Mouse (Mus musculus): ENCODE data around the gene Dcps.
"Not testable (repeated sequence)": the region's sequence is repeated elsewhere in the genome, so short reads cannot be mapped to it uniquely, and the experiment has no call there.

Dcps gene

DNA sequence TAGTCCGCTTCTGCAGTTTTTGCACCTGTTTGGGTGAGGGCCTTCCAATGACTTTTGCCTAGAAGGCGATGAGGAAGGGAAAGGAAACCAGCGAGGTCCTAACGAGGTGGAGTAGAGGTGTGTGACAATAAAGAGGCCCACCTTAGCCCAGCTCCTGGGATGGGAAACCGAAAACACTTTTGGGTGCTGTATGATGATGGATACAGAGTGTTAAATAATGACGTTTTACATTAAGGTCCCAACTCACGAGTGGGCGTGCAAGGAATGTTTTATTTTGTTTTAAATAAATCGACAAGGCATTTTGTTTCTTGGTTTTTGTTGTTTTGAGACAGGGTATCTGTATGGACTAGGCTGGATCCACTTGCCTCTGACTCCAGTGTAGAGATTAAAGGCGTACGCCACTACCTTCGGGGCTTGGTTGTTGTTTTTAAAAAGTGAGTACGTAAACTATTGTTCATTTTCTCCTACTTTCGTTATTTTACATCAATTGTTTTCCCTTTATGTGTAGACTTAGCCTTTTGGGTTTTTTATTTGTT lies 331 bp upstream of the Dcps start:
- no peak for DNase-seq (ENCODE audit: low read depth, low spot score)

DNA sequence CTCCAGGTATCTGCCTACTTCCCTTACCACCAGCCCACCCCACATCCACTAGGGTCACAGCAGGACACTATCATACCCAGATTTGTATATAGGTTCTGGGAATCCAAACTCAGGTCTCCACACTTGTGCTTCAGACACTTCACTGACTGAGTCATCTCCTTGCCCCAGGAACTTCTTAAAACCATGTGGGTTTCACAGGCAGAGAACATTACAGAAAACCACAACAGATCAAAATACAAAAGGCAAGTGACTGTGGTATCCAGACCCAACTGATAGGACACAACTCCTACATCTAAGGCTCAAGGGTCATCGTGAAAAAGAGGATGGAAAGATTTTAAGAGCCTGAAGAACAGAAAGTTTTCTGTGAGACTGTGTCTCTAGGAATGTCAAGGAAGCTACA lies 2.5 kb downstream of the Dcps start:
- no peak for DNase-seq (ENCODE audit: low read depth, low spot score)

GRCm38 (mm10) chr9:35170071-35170470 lies 5.8 kb downstream of the Dcps start:
- no peak for DNase-seq (ENCODE audit: low read depth, low spot score)

DNA sequence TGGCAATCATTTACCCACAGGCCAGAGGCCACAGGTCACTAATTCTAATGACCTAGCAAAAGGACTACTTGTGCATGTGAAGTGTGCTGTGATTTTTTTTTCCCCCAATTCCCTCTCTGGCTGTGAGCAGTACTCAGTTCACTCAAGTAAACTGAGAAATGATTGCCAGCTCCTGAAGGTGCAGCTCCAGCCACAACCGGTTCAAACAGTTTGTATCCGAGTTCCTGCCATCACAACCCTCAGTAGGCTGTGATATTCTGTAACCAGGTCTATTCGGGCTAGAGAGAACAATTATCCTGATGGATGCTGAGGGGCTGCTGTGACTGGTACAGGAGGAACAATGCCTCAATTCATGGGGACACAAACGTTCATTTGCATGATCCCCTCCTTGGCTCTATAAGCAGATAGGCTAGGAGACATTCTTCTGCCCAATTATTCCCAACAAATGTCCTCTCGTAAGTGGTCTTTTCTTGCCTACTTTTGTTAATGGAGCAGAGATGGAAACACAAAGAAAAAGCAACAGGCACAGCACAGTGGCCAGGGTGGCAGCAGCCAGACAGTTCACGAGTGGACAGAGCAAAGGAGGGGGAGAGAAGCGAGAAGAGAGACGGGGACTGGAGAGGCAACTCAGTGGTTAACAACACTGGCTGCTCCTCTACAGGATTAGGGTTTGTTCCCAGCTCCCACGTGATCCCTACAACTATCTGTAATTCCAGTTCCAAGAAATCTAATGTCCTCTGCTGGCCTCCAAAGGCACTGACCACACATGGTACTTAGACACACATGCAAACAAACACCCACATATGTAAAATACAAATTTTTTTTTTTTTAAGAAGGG lies 8.8 kb downstream of the Dcps start:
- DNase-seq (ENCODE audit: low read depth, low spot score), result no peak

GRCm38 (mm10) chr9:35166144-35166797 lies 9.6 kb downstream of the Dcps start:
- no peak for DNase-seq (ENCODE audit: low read depth, low spot score)

GRCm38 (mm10) chr9:35164142-35164874 lies 11.6 kb downstream of the Dcps start:
- no peak for DNase-seq (ENCODE audit: low read depth, low spot score)

GRCm38 (mm10) chr9:35163011-35163690 lies 12.7 kb downstream of the Dcps start:
- DNase-seq (ENCODE audit: low read depth, low spot score), result no peak

DNA sequence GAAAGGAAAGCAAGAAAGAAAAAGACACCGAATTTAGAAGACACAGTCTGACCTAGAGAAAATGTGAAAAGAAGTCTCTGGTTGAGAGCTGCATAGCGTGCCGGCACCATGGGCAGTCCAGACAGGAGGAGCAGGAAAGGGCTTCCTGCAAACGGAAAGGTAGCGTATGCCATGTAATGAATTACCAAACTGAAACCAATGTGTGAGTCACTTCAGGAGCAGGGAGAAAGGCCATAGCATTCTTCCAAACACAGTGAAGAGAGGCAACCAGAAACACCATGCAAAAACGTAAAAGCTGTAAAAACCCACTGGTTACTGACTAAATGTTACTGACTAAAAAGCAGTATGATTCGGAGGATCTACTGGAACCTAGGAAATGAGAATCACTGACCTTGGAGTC lies 14.1 kb downstream of the Dcps start:
- DNase-seq (ENCODE audit: low read depth, low spot score), result no peak

DNA sequence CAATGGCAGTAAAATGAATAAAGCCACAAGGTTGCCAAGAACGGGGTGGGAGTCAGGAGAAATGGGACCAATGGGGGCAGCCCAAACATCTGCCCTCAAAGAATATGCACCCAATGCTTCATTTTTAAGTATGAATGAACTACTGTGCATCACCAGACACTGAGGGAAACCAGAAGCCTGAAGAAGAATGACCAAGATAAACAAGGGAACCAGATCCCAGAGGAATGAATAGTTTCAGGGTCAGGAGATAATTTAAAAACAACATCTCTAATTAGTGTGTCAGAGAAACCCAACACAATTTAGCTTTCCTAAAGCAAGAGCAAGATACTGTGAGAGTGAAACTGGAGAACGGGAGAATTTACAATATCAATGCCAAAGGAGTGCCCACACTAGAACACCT lies 15.2 kb downstream of the Dcps start:
- no peak for DNase-seq (ENCODE audit: low read depth, low spot score)

GRCm38 (mm10) chr9:35158477-35158876 lies 17.4 kb downstream of the Dcps start:
- no peak for DNase-seq (ENCODE audit: low read depth, low spot score)

DNA sequence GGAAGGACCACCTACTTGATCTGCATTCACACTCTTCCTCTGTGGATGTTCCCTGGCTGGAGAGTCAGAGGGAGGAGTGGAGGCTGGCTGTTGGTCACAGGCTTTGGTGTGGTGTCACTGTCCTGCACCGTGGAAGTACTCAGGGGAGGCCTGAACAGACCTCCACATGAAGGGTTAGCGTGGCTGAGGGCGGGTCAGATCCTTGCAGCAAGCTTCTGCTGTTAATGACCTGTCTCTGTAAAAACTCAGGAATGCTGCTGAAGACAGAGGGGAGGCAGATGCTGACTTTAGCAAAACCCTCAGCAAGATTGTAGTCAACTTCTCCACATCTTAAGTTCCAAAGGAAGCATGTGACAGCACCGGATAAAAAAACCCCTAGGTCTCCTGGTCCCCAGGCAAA lies 19.0 kb downstream of the Dcps start:
- DNase-seq (ENCODE audit: low read depth, low spot score), result no peak

- no peak for DNase-seq (ENCODE audit: low read depth, low spot score)
Measured at GRCm38 (mm10) chr9:35156002-35156710, 19.7 kb downstream of the Dcps start.

DNA sequence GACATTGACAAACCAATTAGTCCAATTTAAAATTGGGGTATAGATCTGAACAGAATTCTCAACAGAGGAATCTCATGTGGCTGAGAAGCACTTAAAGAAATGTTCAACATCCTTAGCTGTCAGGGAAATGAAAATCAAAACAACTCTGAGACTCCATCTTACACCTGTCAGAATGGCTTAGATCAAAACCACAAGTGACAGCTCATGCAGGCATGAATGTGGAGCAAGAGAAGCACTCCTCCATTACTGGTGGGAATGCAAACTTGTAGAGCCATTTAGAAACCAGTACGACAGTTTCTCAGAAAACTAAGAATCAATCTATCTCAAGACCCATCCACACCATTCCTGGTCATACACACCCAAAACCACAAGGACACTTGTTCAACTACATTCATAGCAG lies 22.9 kb downstream of the Dcps start:
- no peak for DNase-seq (ENCODE audit: low read depth, low spot score)

GRCm38 (mm10) chr9:35148822-35149221 lies 27.0 kb downstream of the Dcps start:
- DNase-seq (ENCODE audit: low read depth, low spot score), result not testable (repeated sequence)

DNA sequence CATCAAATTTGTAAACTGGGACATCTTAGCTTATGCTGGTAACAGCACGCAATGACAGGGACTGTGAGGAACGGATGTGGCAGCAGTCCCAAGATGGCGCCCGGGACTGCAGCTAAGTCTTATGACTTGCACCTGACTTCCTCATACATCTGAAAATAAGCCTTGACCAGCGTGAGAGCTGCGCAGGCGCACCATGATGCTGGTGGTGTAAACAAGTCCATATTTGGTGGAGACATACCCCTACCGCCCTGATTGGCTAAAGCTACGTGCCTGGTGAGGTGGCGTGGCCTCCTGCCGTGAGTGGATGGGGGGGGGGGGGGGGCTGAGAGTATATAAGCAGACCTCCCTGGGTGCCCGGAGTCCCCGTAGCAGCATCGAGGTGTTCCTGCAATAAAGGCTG lies 28.6 kb downstream of the Dcps start:
- DNase-seq (ENCODE audit: low read depth, low spot score), result peak; percentile 60

DNA sequence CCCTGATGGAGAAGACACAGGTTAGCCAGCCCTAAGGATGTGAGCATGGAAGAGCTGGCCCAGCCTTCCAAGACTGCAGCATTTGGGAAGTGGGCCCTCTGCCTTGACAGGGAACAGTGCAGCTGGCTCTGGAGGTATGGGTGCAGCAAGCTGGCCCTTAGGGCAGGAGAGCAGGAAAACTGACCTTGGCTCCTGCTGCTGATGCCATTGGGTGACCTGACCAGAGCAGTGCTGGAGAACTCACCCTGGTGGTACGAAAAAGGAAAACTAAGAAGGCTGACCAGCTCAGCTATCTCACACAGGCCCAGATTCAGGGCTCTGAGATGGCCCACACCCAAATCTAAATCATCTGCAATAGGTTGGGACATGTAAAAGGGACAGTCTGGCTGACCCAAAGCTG lies 30.0 kb downstream of the Dcps start:
- DNase-seq (ENCODE audit: low read depth, low spot score), result no peak

DNA sequence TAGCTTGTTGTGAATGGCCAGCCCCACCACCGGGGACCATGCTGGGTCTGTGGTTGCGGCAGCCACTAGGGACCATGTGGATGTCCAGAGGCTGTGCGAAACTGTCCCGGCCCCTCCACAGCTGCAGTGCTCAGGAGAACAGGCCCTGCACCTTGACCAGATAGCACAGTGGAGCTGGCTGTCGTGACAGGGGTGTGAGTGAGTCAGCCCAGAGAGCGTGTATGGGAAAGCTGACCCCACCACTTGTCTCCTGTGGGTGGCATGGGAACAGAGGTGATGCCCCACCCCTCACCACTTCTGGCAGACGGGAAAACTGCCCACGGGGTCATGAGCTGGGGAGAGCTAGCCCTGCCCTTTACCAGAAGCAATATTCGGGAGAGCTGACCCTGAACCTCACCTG lies 30.7 kb downstream of the Dcps start:
- DNase-seq (ENCODE audit: low read depth, low spot score), result no peak

DNA sequence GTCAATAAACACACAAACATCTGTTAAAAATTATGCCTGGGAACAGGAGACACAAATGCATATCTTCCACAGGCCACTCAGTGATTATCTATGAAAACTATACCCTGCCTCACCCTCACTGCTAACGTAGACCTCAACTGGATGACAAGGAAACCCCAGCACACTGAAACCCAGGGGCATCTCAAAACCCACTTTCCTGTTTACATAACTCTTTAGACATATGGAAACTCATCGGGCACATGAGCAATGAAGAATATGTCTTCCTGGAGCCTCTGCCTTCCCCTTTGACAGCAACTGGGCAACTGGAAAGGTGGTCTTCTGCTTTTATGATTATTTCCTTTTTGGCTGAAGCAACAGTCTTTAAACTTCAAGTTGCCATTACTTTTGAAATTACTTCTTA lies 33.6 kb downstream of the Dcps start:
- DNase-seq (ENCODE audit: low read depth, low spot score), result no peak

DNA sequence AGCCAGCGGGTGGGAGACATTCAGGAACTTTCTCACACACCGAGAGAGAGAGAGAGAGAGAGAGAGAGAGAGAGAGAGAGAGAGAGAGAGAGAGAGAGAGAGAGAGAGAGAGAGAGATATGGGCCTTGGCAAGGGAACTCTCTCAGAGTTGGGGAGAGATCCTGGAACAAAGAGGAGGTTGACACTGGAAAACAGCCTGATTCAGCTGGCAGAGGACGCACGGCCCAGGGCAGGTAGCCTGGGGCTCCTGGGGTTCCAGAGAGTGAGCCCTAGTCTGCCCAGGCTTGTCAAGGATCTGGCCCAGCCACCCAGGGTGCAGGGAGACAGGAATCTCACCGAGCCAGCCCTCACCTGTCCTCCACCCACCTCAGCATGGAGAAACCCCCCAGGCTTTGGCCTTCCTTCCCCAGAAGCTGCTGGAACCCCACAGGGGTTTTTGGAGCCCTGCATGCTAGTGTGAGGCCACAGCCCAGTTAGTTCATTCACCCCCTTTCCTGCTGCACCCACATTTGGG lies 36.6 kb downstream of the Dcps start:
- DNase-seq (ENCODE audit: low read depth, low spot score), result no peak

GRCm38 (mm10) chr9:35138029-35138428 lies 37.8 kb downstream of the Dcps start:
- DNase-seq (ENCODE audit: low read depth, low spot score), result no peak

GRCm38 (mm10) chr9:35135575-35135974 lies 40.3 kb downstream of the Dcps start:
- no peak for DNase-seq (ENCODE audit: low read depth, low spot score)
